ENCODE assay signal across 8 mouse cellular contexts in genomic region chr2:152805111-152805490, GRCm38 (mm10). TPM values are rescaled to one million over a fixed set of nuclear protein-coding genes. Genes with fewer than 3 reads are reported as not detected.
A peak's percentile ranks its signal among the peaks of the same experiment; 100 is the strongest.
DNase-seq lines count a peak whose midpoint lies in the region; ATAC-seq lines count a peak whose summit lies in the region.

No protein-coding gene starts in this region.

- H3K9me3 ChIP-seq in heart, embryonic 12.5 days (replicated peaks): no peaks in the 10 kb centered on the region
- H3K9me3 ChIP-seq in midbrain, embryonic 10.5 days (replicated peaks): no peaks in the 10 kb centered on the region
- H3K9me3 ChIP-seq in midbrain, embryonic 11.5 days (ENCODE audit: control insufficient read depth, low read length): no peaks in the 10 kb centered on the region
- H3K9me3 ChIP-seq in intestine, embryonic 16.5 days (ENCODE audit: control insufficient read depth, low read length): no peaks in the 10 kb centered on the region
- no peaks in the 10 kb centered on the region for H3K9me3 ChIP-seq in stomach, embryonic 14.5 days (ENCODE audit: control insufficient read depth, low read depth, low read length)

- H3K27me3 ChIP-seq in heart, embryonic 12.5 days (replicated peaks): no peaks in the 10 kb centered on the region
- no peaks in the 10 kb centered on the region for H3K27me3 ChIP-seq in midbrain, embryonic 10.5 days (ENCODE audit: low read depth, poor library complexity, severe bottlenecking)
- H3K27me3 ChIP-seq in midbrain, embryonic 11.5 days (ENCODE audit: control insufficient read depth, insufficient read depth, low read length): no peaks in the 10 kb centered on the region
- H3K27me3 ChIP-seq in intestine, embryonic 16.5 days (replicated peaks; ENCODE audit: control insufficient read depth, insufficient read depth, low read length): no peaks in the 10 kb centered on the region
- H3K27me3 ChIP-seq in stomach, embryonic 14.5 days (ENCODE audit: control insufficient read depth, insufficient read depth, low read length): no peaks in the 10 kb centered on the region

- H3K27ac ChIP-seq in heart, embryonic 12.5 days (ENCODE audit: poor library complexity, severe bottlenecking): peak overlapping the region; percentile 70; the same call in 1 of the 2 replicates
- H3K27ac ChIP-seq in midbrain, embryonic 10.5 days (replicated peaks): peak overlapping the region; percentile 68; the same call in 1 of the 2 replicates
- no peak overlapping the region; the same call in 1 of the 2 replicates for H3K27ac ChIP-seq in midbrain, embryonic 11.5 days (ENCODE audit: low read depth, low read length)
- peak overlapping the region; percentile 73 for H3K27ac ChIP-seq in intestine, embryonic 16.5 days (ENCODE audit: low read length)
- H3K27ac ChIP-seq in stomach, embryonic 14.5 days (ENCODE audit: low read length): peak overlapping the region; percentile 17; the same call in 1 of the 2 replicates

- H3K4me3 ChIP-seq in heart, embryonic 12.5 days: no peak overlapping the region
- H3K4me3 ChIP-seq in midbrain, embryonic 10.5 days: no peak overlapping the region
- H3K4me3 ChIP-seq in midbrain, embryonic 11.5 days (ENCODE audit: low read depth, low read length): no peak overlapping the region
- no peak overlapping the region for H3K4me3 ChIP-seq in intestine, embryonic 16.5 days (ENCODE audit: low read length)
- no peak overlapping the region for H3K4me3 ChIP-seq in stomach, embryonic 14.5 days (ENCODE audit: low read depth, low read length)

- intact Hi-C loops in heart, postnatal 14 days (cut with DNase I): no loop called here
- intact Hi-C loops in gastrocnemius, postnatal 36 days (cut with DNase I): no loop called here

- H3K9ac ChIP-seq in heart, embryonic 12.5 days: 0 out of 2 replicates have a peak overlapping the region, but pooled peaks have one; percentile 56
- no peak overlapping the region for H3K9ac ChIP-seq in midbrain, embryonic 11.5 days (ENCODE audit: low read length)
- no peak overlapping the region for H3K9ac ChIP-seq in intestine, embryonic 16.5 days (ENCODE audit: low read depth, low read length)
- H3K9ac ChIP-seq in stomach, embryonic 14.5 days (replicated peaks; ENCODE audit: low read depth, low read length): no peak overlapping the region

- no peak for DNase-seq in heart, postnatal 14 days
- no peak for DNase-seq in midbrain, embryonic 10.5 days (ENCODE audit: low spot score)
- no peak for DNase-seq in midbrain, embryonic 11.5 days (ENCODE audit: low spot score, missing footprints)
- DNase-seq in urinary bladder, postnatal 14 days (ENCODE audit: low spot score): no peak
- DNase-seq in gastrocnemius, postnatal 36 days: no peak

- no peak overlapping the region for H3K4me2 ChIP-seq in heart, embryonic 12.5 days
- H3K4me2 ChIP-seq in midbrain, embryonic 11.5 days: no peak overlapping the region
- no peak overlapping the region for H3K4me2 ChIP-seq in intestine, embryonic 16.5 days (ENCODE audit: low read depth, low read length)
- no peak overlapping the region; the same call in 1 of the 2 replicates for H3K4me2 ChIP-seq in stomach, embryonic 14.5 days (replicated peaks; ENCODE audit: low read depth, low read length)

- H3K4me1 ChIP-seq in heart, embryonic 12.5 days (replicated peaks): peaks cover 41% of the 10 kb centered on the region
- peaks cover 32% of the 10 kb centered on the region for H3K4me1 ChIP-seq in midbrain, embryonic 10.5 days
- peaks cover 13% of the 10 kb centered on the region for H3K4me1 ChIP-seq in midbrain, embryonic 11.5 days (ENCODE audit: control insufficient read depth, insufficient read depth, low read length)
- peaks cover 24% of the 10 kb centered on the region for H3K4me1 ChIP-seq in intestine, embryonic 16.5 days (ENCODE audit: control insufficient read depth, insufficient read depth, low read length)
- peaks cover 24% of the 10 kb centered on the region for H3K4me1 ChIP-seq in stomach, embryonic 14.5 days (ENCODE audit: control insufficient read depth, insufficient read depth, low read length)

- no peaks in the 10 kb centered on the region for H3K36me3 ChIP-seq in heart, embryonic 12.5 days
- peaks cover 11% of the 10 kb centered on the region; the same call in 1 of the 2 replicates for H3K36me3 ChIP-seq in midbrain, embryonic 10.5 days
- H3K36me3 ChIP-seq in midbrain, embryonic 11.5 days (ENCODE audit: control insufficient read depth, insufficient read depth, low read length): no peaks in the 10 kb centered on the region
- H3K36me3 ChIP-seq in intestine, embryonic 16.5 days (ENCODE audit: control insufficient read depth, insufficient read depth, low read length): no peaks in the 10 kb centered on the region
- no peaks in the 10 kb centered on the region; the same call in none of the 2 replicates for H3K36me3 ChIP-seq in stomach, embryonic 14.5 days (ENCODE audit: control insufficient read depth, insufficient read depth, low read length)

- no peak for ATAC-seq in heart, embryonic 12.5 days (ENCODE audit: insufficient number of reproducible peaks, low FRiP score)
- no peak for ATAC-seq in midbrain, embryonic 11.5 days (ENCODE audit: low FRiP score)
- ATAC-seq in intestine, embryonic 16.5 days: peak; percentile 3; the same call in 1 of the 2 replicates
- ATAC-seq in stomach, embryonic 14.5 days (ENCODE audit: insufficient number of reproducible peaks, insufficient read depth, low FRiP score, low read depth): no peak

- 55% methylated on average over 5 of the region's 5 CpGs for WGBS in heart, embryonic 12.5 days
- 56% methylated on average over 5 of the region's 5 CpGs for WGBS in midbrain, embryonic 10.5 days
- WGBS in midbrain, embryonic 11.5 days: 50% methylated on average over 5 of the region's 5 CpGs
- WGBS in intestine, embryonic 16.5 days: 51% methylated on average over 5 of the region's 5 CpGs
- 46% methylated on average over 5 of the region's 5 CpGs for WGBS in stomach, embryonic 14.5 days

RNA-seq across cellular contexts. Expression of gene Bcl2l1, which starts 26.4 kb away (rescaled TPM):
- polyA plus RNA-seq in heart, embryonic 12.5 days (2016; fragmentation: Nextera tagmentation; extraction: Ambion mirVana): 83.0 and 85.9 TPM in 2 replicates
- total RNA-seq in heart, postnatal 14 days (2021): 10 to 100 TPM; 79.8 to 92.2 TPM
- polyA plus RNA-seq in midbrain, embryonic 10.5 days (2016; fragmentation: Nextera tagmentation; extraction: Ambion mirVana): 107 and 128 TPM in 2 replicates
- 120 and 125 TPM in 2 replicates for polyA plus RNA-seq in midbrain, embryonic 11.5 days (2014; fragmentation: Nextera tagmentation; extraction: Ambion mirVana)
- polyA plus RNA-seq in intestine, embryonic 16.5 days (2015; fragmentation: Nextera tagmentation; extraction: Ambion mirVana): 65.8 and 66.8 TPM in 2 replicates
- polyA plus RNA-seq in stomach, embryonic 14.5 days (2014; fragmentation: Nextera tagmentation; extraction: Ambion mirVana): 79.4 and 82.4 TPM in 2 replicates
- 10 to 100 TPM; 15.4 to 17.6 TPM for total RNA-seq in gastrocnemius, postnatal 36 days (2021)

RNA-seq across cellular contexts. Expression of gene Tpx2, which starts 42.7 kb away (rescaled TPM):
- polyA plus RNA-seq in heart, embryonic 12.5 days (2016; fragmentation: Nextera tagmentation; extraction: Ambion mirVana): 65.6 and 74.1 TPM in 2 replicates
- 1 to 10 TPM; 4.4 to 8.5 TPM for total RNA-seq in heart, postnatal 14 days (2021)
- 153 TPM in 2 replicates for polyA plus RNA-seq in midbrain, embryonic 10.5 days (2016; fragmentation: Nextera tagmentation; extraction: Ambion mirVana)
- polyA plus RNA-seq in midbrain, embryonic 11.5 days (2014; fragmentation: Nextera tagmentation; extraction: Ambion mirVana): 166 and 187 TPM in 2 replicates
- polyA plus RNA-seq in intestine, embryonic 16.5 days (2015; fragmentation: Nextera tagmentation; extraction: Ambion mirVana): 45.7 and 51.5 TPM in 2 replicates
- 91.7 and 95.3 TPM in 2 replicates for polyA plus RNA-seq in stomach, embryonic 14.5 days (2014; fragmentation: Nextera tagmentation; extraction: Ambion mirVana)
- total RNA-seq in gastrocnemius, postnatal 36 days (2021): 1 to 10 TPM; 1.4 to 1.9 TPM

RNA-seq across cellular contexts. Expression of gene Cox4i2, which starts 51.1 kb away (rescaled TPM):
- 18.9 and 20.8 TPM in 2 replicates for polyA plus RNA-seq in heart, embryonic 12.5 days (2016; fragmentation: Nextera tagmentation; extraction: Ambion mirVana)
- 10 to 100 TPM; 17.8 to 19.1 TPM for total RNA-seq in heart, postnatal 14 days (2021)
- 4.2 and 4.6 TPM in 2 replicates for polyA plus RNA-seq in midbrain, embryonic 10.5 days (2016; fragmentation: Nextera tagmentation; extraction: Ambion mirVana)
- 2.8 and 3.7 TPM in 2 replicates for polyA plus RNA-seq in midbrain, embryonic 11.5 days (2014; fragmentation: Nextera tagmentation; extraction: Ambion mirVana)
- polyA plus RNA-seq in intestine, embryonic 16.5 days (2015; fragmentation: Nextera tagmentation; extraction: Ambion mirVana): 14.8 and 15.3 TPM in 2 replicates
- 18.4 and 21.7 TPM in 2 replicates for polyA plus RNA-seq in stomach, embryonic 14.5 days (2014; fragmentation: Nextera tagmentation; extraction: Ambion mirVana)
- total RNA-seq in gastrocnemius, postnatal 36 days (2021): 1 to 10 TPM; 2.9 TPM
